Mouse (Mus musculus): ENCODE measurements around the gene Gm49325. TPM values are rescaled to one million over a fixed set of nuclear protein-coding genes. Genes with fewer than 3 reads are reported as not detected.

The Gm49325 gene
- not detected for polyA plus RNA-seq (2017; shearing (Covaris generic))

GRCm38 (mm10) chr10:77605908-77606826 is at the start of gene Gm49325, which contains the start of gene Sumo3:
TSS of gene Gm49325 (plus strand) at chr10:77606197.
TSS of gene Sumo3 (plus strand) at chr10:77606097.

GRCm38 (mm10) chr10:77581408-77582284 is 24.4 kb upstream of the Gm49325 start, which contains the start of gene Pttg1ip:
TSS of gene Pttg1ip (plus strand) at chr10:77581720.

DNA sequence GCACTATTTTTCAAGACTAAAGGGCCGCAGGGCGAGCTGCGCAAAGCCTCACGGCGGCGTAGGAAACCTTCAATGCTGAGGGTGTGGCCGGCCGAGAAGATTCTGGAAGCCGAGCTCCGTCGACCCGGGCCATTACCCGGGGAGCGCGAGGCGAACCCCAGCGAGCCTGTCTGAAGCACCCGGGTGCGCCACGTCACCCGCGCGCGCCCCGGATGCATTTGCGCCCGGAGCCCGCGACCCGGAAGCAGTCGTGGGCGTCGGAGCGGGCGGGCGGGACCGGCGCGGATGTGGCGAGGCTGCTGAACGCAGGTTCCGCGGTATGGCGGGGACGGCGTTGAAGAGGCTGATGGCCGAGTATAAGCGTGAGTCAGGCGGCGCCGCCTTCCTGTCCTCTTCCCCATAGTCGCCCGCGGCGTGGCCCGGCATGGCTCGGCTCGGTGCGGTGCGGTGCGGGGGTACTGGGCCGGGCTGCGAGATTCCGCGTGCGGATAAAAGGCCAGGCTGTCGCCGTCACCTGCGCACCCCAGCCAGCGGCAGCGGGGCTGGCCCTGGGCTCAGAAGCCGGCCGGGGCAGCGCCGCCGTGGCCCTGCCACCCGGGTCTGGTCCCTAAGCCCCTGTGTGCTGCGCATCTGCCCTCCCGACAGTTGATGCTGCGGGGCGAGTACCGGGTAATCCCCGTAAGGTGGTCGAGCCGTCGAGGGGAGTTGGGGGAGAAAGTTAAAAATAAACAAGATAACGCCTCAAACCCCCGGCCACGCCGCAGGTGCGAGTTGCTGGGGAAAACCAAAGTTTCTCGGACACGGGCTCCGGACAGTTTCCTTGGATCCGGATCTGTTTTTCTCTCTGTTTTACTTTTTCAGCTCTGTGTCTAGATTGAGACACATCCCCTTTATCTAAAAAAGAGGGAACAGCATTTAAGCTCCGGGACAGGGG is 16.3 kb downstream of the Gm49325 start, which contains the start of gene Ube2g2:
Ube2g2 (plus strand) TSS at position 221 of the 934 bp plus-strand sequence.

GRCm38 (mm10) chr10:77685895-77686664 is 80.1 kb downstream of the Gm49325 start, which contains the start of gene Tspear:
TSS of gene Tspear (plus strand) at chr10:77686569.

DNA sequence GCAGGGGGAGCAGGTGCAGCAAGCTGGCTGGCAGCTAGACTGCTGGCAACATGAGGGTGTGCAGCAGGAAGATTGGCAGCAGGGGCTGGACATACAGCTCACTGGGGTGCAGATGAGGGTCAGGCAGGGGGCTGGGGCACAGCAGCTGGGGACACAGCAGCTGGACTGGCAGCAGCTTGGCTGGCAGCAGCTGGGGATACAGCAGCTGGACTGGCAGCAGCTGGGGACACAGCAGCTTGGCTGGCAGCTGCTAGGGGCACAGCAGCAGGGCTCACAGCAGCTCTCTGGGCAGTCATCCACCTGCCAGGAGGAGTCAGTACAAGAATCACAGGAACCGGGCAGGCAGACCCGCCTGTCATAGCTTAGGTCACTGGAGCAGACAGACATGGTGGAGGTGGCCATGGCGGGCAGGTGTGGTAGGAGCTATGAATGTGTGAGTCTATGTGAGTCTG is 84.4 kb downstream of the Gm49325 start, which contains the start of gene Gm19402:
Gm19402 (minus strand) TSS at position 402 of the 452 bp plus-strand sequence.

Other genes starting within 250 kb of the Gm49325 start
- 1 to 10 TPM; 1.4 to 1.6 TPM for gene Adarb1, start 187.9 kb upstream of the Gm49325 start, polyA plus RNA-seq (2017; shearing (Covaris generic))
- gene Fam207a, start 90.4 kb upstream of the Gm49325 start, polyA plus RNA-seq (2017; shearing (Covaris generic)), result 10 to 100 TPM; 49.3 to 61.8 TPM
- gene Itgb2, start 75.9 kb upstream of the Gm49325 start, polyA plus RNA-seq (2017; shearing (Covaris generic)), result 100 to 1,000 TPM; 393 to 587 TPM
- gene Pttg1ip, start 24.5 kb upstream of the Gm49325 start, polyA plus RNA-seq (2017; shearing (Covaris generic)), result 10 to 100 TPM; 80.5 to 89.8 TPM
- gene Sumo3, start 100 bp upstream of the Gm49325 start, polyA plus RNA-seq (2017; shearing (Covaris generic)), result 100 to 1,000 TPM; 101 to 149 TPM
- gene Ube2g2, start 16.1 kb downstream of the Gm49325 start, polyA plus RNA-seq (2017; shearing (Covaris generic)), result 10 to 100 TPM; 44.2 to 47.5 TPM
- under 1 TPM; 0.29 to 0.33 TPM for gene Tspear, start 80.4 kb downstream of the Gm49325 start, polyA plus RNA-seq (2017; shearing (Covaris generic))
- gene Gm19402, start 84.6 kb downstream of the Gm49325 start, polyA plus RNA-seq (2017; shearing (Covaris generic)), result not detected
- gene Gm9508, start 91.0 kb downstream of the Gm49325 start, polyA plus RNA-seq (2017; shearing (Covaris generic)), result not detected
- not detected for gene Gm10272, start 100.4 kb downstream of the Gm49325 start, polyA plus RNA-seq (2017; shearing (Covaris generic))
- gene Gm10024, start 105.3 kb downstream of the Gm49325 start, polyA plus RNA-seq (2017; shearing (Covaris generic)), result under 1 TPM in 1 of 2 experiments, not detected in 1; 0.65 TPM
- not detected for gene Gm10142, start 109.6 kb downstream of the Gm49325 start, polyA plus RNA-seq (2017; shearing (Covaris generic))
- not detected for gene Krtap12-1, start 114.4 kb downstream of the Gm49325 start, polyA plus RNA-seq (2017; shearing (Covaris generic))
- not detected for gene Gm10100, start 120.3 kb downstream of the Gm49325 start, polyA plus RNA-seq (2017; shearing (Covaris generic))
- gene Gm18596, start 136.4 kb downstream of the Gm49325 start, polyA plus RNA-seq (2017; shearing (Covaris generic)), result not detected
- not detected for gene Gm9736, start 145.2 kb downstream of the Gm49325 start, polyA plus RNA-seq (2017; shearing (Covaris generic))
- gene Gm3233, start 153.5 kb downstream of the Gm49325 start, polyA plus RNA-seq (2017; shearing (Covaris generic)), result not detected
- not detected for gene Gm3238, start 165.1 kb downstream of the Gm49325 start, polyA plus RNA-seq (2017; shearing (Covaris generic))
- gene Gm7138, start 170.7 kb downstream of the Gm49325 start, polyA plus RNA-seq (2017; shearing (Covaris generic)), result not detected
- gene Gm3250, start 176.3 kb downstream of the Gm49325 start, polyA plus RNA-seq (2017; shearing (Covaris generic)), result not detected
- not detected for gene Gm7137, start 182.0 kb downstream of the Gm49325 start, polyA plus RNA-seq (2017; shearing (Covaris generic))
- not detected for gene Gm9639, start 188.9 kb downstream of the Gm49325 start, polyA plus RNA-seq (2017; shearing (Covaris generic))
- not detected for gene Gm19668, start 192.9 kb downstream of the Gm49325 start, polyA plus RNA-seq (2017; shearing (Covaris generic))
- gene Gm9507, start 205.6 kb downstream of the Gm49325 start, polyA plus RNA-seq (2017; shearing (Covaris generic)), result not detected
- gene Gm2696, start 208.5 kb downstream of the Gm49325 start, polyA plus RNA-seq (2017; shearing (Covaris generic)), result not detected
- under 1 TPM in 1 of 2 experiments, not detected in 1; 0.21 TPM for gene Krtap10-4, start 220.9 kb downstream of the Gm49325 start, polyA plus RNA-seq (2017; shearing (Covaris generic))
- gene Krtap10-10, start 229.8 kb downstream of the Gm49325 start, polyA plus RNA-seq (2017; shearing (Covaris generic)), result not detected
- not detected for gene Gm36176, start 240.6 kb downstream of the Gm49325 start, polyA plus RNA-seq (2017; shearing (Covaris generic))
- not detected for gene Gm10318, start 246.7 kb downstream of the Gm49325 start, polyA plus RNA-seq (2017; shearing (Covaris generic))

Data from activated CD4-positive, CD25-positive, alpha-beta regulatory T cell (primary cell).